Mouse (Mus musculus) B cell, adult 2 months (primary cell): Measurements from ENCODE around the gene Agmat.
A peak's percentile ranks its signal among the peaks of the same experiment; 100 is the strongest.

Experiments
- DNase-seq, 2 experiments: peaks; one replicate each; pipeline ENCODE4 v3.0.0; 2022

Agmat gene

DNA sequence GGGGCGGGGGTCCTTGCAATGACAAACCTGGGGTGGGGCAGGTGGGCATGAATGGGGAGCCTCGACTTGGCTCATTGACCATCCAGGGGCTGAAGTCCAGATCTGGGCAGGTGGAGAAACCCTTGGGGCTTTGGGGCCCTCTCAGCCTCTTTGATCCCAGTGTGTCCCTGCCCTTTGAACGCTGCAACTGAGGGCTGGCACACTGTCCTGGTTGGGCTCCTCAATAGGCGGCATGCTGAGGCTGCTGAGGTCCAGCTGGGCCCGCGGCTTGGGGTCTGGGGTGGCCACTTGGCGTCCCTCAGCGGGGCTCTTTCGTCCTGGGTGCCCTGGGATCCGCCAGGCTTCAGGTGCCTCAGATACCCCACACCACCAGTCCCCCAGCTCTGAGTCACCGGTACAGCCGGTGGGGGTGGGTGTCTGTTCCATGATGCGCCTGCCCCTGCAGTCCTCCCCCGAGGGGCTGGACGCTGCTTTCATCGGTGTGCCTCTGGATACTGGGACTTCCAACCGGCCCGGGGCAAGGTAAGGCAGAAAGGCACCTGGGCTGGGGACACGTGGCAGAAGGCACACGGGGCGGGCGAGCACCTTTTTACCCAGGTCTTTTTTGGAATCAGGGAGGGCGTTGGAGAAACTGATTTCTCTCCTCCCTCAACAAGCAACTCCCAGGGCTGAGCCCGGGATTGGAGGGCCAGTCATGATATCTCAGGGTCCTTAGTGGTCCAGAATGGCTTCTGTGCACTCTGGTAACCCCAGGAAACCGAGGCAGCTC, at the start of gene Agmat:
Agmat (plus strand) TSS at position 95 of the 769 bp plus-strand sequence.
- no peak for DNase-seq

DNA sequence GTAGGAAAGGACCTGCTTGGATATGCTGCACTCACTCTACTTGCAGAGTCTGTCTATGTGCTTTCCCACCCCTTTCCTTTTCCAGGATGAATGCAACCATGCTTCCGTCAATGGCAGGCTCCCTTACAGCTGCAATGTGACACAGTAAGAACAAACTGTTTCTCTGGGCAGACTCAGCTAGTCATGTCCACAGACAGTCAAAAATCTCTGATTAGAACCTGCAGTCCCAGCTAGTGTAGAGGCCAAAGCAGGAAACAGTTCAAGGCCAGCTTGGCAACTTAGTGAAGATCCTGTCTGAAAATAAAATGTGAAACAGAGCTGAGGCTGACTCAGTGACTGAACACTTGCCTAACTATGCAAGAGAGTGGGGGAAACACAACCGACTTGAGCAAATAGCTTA, 41.8 kb upstream of the Agmat start:
- DNase-seq = no peak

DNA sequence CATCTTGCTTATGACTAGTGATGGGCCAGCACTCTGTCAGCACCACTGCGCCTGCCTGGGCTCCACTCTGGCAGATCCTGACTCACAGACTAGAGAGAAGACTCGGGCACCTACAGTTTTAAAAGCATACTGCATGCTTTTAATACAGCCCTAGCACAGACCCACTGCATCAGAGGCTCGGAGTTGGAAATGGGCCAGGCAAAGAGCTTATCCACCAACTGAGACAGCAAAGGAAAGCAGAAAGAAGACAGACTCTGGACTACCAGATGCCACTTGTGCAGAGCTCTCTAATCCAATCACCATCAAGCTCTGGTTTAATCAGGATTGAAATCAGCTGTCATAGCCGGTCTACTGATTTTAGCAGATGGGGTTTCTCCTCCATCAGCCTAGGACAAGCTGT, 41.1 kb upstream of the Agmat start:
- no peak for DNase-seq

DNA sequence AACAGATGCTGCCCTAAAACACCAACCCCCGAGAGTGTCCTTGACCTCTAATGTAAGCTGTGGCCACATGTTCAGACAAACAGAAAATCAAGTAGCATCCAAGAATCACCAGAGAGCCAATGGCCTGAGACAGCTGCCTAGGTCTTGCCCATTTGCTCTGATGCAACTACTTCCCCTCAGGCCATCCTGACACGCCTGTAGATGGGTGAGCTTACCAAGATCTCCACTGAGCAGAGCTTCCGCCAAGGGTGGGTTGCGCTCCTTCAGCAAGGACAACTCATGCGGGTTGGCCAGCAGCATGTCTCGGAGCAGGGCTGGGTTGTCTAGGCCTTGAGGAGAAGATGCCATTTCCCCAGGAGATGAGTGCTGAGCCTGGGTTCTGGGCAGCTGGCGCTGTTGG, 38.5 kb upstream of the Agmat start:
- no peak for DNase-seq

DNA sequence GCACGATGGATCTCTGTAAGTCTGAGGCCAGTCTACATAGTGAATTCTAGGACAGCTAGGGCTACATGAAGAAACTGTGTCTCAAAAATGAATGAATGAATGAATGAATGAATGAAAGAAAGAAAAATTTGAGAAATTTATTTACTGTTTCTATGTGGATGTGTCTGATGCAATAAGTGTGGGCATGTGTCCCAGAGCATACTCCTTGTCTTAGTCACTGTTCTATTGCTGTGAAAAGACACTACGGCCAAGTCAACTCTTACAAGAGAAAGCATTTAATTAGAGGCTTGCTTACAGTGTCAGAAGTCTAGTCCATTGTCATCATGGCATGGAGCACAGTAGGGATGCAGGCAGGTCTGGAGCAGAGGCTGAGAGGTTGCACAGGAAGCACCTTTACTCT, 37.5 kb upstream of the Agmat start:
- DNase-seq = no peak

DNA sequence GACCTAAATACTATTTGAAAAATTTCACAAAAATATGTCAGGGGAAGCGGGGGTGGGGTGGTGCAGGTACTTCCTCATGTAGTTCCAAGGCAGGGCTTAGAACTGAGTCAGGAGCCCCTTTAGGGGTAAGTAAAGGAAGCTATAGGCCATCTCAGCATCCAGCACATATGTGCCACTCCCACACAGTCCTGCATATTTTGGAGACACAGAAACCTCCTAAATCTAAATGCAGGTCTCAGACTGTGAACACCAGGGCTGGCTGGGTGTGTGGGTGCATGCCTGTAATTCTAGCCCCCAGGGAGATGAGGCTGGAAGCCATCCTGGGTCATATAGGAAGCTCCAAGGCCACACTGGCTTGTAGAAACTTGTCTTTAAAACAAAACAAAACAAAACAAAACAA, 35.2 kb upstream of the Agmat start:
- DNase-seq = no peak

DNA sequence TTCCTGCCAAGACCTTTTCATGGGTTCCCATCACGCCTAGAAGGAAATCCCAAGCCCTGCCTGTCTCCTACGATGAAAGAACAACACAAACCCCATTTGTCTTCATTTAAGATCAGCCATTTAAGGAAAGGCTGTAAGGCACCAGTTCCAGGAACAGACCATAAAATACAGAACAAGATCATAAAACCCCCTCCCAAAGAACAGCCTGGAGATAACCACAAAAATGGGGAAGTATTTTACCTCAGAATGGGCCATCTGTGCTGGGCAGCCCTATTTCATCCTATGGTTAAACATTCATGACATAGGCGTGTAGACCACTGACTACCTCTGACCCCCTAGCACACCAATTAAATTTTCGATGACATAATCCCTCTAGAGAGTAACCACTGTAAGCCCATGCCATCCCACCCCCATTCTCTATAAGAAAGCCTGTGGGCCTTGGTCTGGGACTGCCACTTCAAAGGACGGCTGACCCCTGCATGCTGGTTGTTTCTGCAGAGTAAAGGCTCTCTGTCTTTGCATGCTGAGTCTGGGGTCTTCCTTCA, 32.8 kb upstream of the Agmat start:
- peak; percentile 24 to 28 for DNase-seq

DNA sequence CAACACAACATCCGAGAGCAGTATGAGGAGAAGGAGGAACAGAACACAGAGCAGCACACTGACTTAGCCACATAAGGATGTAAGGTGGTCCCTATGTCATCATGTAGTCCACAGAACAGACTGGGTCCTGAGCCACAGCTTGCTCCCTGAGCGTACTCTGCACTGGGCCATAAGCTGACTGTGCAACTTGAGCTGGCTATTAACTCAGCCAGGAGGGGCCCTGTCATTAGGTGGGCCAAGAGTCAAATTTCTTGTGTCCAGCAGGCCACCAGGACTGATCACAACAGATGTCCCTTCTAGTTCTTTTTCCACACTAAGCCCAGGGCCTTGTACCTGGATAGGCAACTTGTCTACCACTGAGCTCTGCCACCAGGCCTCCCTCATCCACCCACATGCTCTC, 31.4 kb upstream of the Agmat start:
- no peak for DNase-seq

DNA sequence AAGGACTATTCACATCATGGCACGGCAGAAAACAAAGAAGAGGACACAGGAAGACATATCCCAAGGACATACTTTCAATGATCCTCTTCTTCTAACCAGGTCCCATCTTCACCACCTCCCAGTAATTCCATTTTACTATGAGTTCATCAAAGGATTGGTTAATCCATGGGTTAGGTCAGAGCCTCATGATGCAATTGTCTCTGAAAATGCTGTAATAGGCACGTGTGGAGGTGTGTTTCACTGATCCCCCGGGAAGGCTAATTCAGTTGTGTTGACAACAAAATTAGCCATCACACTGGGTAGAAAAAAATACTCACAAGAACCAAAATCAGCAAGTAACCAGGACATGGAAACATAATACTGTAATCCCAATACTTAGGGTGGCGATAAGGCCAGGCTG, 28.8 kb upstream of the Agmat start:
- DNase-seq = no peak

DNA sequence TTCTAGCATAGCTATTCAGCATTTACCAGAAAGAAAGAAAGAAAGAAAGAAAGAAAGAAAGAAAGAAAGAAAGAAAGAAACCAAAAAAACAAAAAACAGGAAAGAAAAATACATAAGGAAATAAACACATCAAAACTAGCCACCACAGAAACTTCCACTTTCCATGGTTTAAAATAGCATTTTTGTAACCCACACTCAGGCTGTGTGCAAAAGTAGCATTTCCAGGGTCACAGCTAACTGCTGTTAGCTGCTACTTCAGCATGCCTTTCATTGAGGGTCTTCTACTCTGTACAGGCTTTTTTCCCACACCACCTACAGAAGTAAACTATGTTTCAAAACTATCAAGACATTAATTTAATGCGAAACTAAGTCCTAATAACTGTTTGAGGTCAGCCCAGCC, 27.2 kb upstream of the Agmat start:
- no peak for DNase-seq

DNA sequence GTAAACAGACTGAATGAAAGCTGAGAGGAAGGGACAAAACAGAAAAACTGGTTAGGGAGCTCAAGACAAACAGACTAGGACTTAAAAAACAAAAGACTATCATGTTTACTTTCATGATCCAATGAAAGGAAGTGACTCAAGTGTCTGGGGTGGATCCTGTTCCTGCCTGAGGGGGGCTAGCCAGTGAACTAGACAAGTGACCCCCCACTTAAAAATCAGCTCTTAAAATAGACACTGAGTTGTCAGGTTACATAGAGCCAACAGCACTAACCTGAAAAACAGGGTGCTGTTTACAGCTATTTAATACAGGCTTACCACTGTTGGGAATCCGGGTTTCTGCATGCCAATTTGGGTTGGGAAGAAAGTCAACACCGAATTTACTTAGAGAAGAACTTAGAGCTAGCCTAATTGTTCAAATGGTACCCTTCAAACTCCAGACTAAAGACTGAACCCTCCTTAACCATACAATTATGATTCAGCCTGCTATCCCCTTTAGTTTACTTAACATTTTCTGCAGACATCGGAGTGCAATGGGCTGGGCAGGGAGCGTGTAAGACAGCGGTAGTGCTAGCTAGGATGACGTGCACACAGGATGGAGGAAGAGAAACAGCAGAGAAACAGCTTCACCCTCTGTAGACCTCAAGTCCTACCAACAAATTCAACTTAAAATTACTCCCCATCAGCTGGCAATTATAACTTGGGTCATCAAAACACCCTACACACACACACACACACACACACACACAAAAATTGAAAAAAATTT, 25.5 kb upstream of the Agmat start:
- peak; percentile 29 to 33 for DNase-seq

DNA sequence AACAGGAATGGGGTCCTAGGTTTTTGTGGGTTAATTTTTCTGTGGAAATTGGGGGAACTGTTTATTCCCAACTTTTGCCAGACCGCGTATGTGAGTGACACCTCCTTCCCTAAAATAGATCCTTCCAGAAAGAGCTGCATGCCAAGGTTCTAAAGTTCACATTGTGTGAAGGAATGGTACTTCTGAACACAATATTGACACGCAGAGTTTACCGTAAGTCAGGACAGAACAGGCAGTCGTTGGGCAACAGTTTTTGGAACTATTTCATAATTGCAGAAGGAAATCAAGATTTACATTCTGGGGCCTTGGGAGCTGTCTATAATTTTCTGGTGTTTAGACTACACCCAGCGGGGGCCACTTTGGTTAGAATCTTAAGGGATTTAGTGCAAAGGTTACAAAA, 24.5 kb upstream of the Agmat start:
- DNase-seq = no peak

DNA sequence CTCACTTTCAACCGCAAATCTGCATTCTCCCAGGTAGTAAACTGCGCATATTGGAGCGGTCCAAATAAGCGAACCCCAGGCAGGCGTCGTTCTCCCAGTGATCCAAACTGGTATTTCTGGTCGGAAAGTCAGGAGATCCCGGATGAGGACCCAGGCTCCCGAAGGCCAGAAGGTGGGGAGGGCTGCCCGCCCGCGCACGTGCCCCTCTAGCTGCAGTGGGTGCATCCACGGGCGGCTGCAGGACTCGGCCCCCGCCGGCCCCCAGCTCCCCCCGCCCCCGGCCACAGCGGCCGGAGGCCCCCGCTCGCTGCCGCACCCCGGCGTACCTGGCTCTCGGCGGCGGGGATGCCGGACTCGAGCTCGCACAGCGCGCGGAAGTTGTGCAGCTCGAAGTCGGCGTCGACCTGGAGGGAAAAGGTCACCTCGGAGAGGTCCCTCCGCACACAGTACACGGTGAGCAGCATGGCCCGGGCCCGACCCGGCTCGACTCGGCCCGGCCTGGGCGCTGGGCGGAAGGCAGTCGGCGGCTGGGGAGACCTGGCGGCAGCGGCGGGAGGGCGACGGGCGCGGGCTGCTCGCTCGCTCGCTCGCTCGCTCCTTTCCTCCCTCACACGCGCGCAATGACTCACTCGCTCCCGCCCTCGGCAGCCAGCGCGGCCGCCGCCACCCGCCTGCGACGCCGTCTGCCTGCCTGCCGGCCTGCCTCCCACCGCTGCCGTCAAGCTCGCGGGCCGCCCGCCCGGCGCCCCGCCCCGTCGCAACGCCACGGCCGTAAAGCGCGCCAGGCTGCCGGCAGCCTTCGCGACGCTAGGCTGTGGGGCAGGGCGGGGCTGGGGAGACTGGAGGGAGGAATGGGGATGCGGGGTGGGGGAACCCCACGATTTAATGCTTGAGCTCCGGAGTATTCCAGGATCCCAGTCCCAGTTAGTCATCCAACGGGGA, 23.5 kb upstream of the Agmat start, which contains the start of gene Ddi2:
Ddi2 (minus strand) TSS at position 689 of the 942 bp plus-strand sequence.
- DNase-seq = peak; percentile 92 to 93

DNA sequence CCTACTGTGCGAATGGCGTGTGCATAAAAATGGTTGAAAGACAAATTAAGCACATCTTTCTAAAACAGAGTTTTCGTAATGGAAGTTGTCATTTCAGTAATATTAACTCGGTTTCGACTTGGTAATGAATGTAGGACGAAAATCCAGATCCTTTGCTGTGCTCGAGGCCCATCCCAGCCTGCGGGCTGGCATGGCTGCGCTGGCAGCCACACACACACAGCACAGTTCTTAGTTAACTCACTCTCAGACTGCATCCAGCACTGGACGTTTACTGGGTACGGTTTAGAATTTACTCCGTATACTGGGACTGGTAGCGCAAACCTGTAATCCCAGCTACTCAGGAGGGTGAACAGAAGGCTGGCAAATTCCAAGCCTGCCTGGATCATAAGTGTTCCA, 22.8 kb upstream of the Agmat start:
- DNase-seq = no peak

DNA sequence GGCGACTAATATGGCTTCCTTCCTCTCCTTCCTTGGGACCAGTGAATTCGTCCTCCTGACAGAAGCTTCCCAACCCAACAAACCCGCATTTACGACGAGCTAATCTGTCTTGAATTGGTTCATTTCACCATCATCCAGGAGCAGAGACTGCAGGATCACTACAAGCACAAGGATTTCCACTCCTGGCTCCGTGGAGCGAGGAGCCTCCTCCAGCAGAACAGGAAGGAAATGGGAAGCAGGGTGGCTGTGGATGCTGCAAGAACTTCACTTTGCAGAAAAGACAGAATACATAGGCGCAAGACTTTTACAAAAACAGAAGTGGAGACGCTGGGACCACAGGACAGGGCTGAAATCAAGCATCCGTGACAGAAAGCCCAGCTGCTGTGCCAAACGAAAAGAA, 21.9 kb upstream of the Agmat start:
- peak; percentile 32 to 36 for DNase-seq

DNA sequence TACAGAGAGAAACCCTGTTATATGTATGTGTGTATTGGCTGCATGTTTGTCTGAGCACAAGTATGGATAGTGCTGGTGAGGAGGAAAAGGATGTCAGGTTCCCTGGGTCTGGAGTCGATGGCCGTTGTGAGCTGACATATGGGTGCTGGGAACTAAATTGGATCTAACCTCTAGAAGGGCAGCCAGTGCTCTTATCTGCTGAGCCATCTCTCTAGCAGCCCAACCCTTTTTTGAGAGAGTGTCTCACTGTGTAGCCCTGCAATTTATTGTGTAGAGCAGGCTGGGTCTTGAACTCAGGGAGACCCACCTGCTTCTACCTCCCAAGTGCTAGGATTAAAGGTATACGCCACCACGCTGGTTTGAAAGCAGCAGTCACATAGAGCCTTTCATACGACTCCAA, 21.2 kb upstream of the Agmat start:
- DNase-seq = no peak

DNA sequence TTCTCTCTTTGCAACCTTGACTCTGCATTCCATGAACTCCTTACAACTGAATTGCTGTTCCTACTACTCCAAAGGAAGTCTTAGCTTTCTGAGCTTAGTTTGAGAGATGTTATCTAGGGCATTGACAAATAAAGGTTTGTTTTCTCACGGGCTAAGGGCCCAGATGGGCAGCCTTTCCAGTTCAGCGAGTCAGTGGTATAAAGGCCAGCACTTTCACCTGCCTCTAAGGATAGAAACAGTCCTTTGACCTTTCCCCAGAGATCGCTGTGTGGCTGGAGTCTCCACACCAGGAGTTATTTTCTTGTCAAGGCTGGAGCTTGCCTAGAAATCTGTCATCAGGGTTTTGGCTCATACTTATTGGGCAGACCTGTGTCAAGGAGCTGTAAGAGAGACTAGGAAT, 20.7 kb upstream of the Agmat start:
- no peak for DNase-seq

DNA sequence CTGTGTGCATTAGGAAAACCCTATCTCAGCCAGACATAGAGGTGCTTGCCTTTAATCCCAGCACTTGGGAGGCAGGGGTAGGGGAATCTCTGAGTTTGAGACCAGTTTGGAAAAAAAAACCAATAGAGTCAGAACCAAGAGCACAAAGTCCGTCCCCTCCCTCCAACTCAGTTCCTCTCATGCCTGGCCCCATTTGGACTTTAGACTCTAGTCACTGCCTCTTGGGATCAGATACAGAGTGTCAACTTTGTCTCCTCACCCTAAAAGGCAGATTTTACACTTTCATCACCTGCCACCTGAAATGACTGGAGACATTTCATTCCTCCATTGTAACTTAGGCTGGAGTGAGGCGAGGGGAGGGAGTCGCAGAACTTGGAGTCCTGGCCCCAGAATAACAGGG, 17.2 kb upstream of the Agmat start:
- DNase-seq = no peak

DNA sequence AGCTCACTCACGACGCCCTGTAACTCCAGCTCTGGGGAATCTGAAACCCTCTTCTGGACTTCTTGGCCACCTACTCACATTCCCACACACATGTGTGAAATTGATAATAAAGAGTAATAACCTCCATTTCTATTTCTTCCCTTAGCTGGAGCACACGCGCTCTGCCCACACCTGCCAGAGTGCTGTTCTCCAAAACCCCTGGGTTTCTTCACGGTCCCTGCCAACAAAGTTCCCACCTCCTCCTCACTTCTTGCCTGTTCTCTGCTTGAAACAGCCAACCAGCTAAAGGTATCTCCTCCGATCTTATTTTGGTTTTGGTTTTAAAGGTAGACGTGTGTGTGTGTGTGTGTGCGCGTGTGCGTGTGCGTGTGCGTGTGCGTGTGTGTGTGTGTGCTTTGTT, 16.1 kb upstream of the Agmat start:
- no peak for DNase-seq

DNA sequence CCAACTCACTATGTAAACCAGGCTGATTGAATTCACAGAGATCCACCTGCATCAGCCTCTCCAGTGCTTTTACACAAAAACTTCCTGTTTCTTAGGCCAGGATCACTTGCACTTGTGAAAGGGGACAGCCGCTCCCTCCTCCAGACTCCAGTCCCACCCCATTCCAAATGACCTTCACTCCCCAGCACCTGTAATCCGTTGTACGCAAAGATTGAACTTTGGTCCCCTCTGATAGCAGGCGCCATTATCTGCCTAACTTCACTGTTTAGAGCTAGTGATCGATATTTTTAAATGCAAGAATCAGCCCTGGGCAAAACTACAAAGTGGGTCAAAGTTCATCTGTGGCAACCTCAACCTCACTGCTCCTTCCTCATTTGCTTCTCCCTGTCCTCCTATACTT, 14.7 kb upstream of the Agmat start:
- DNase-seq = no peak

DNA sequence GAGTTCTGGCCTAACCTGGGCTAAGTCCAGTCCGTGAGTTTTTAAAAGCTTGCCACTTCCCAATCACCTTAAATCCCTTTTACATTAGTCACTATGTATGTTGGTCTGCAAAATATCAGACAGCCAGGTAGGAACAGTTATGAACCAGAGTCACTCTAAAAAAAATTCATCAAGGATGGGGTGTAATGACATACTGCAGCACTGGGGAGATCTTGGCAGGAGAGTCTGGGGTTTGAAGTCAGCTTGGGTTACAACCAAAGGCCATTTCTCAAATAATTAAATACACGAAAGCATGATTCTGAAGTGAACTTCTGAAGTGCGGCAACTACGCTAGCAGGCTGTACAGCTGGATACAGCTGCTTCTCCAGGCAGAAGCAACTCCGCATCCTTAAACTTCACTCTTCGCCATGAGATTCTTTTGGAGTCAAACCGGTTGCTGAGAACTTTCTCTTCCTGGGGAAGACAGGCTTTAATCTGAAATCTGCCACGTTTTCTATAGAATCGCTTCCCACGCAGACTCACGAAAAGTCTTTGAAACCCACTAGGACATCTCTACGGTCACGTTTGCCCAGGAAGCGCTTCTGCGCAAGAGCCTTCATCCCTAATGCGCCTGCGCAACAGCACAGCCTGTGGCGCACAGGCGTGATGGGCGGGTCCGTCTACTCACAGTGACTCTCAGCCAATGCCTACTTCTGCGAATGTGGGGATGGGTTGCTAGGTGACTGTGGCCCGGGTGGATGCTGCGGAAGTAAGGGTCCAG, 11.8 kb upstream of the Agmat start:
- peak; percentile 82 to 83 for DNase-seq

DNA sequence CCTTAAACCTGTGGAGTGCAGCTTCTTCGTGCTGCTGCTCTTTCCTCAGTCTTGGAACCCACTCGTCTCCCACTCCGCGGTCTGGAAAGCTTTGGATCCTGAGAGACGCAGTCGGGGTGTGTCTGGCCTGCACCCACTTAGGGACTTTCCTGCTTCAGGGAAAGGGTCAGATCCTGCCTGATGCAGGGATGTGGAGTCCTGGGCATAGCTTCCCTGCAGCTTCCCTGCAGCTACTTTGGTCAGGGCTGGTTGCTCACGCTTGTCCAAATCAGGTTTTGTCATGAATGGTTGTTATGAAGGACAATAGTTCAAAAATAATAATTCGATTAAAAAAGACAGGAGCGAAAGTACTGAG, 11.3 kb upstream of the Agmat start:
- DNase-seq = no peak
